Mouse (Mus musculus) naive thymus-derived CD4-positive, alpha-beta T cell, adult 2 months (primary cell): ENCODE measurements at regions not wholly inside any gene's neighbourhood (a gene's known extent, or its start where the extent isn't known, plus 50 kb on each side); places are given as distances from the start of the nearest gene placed in this dataset.
"Not testable (repeated sequence)": the region's sequence is repeated elsewhere in the genome, so short reads cannot be mapped to it uniquely, and the experiment has no call there.

Source experiments
- DNase-seq: peaks from one replicate; pipeline ENCODE4 v3.0.0-alpha.2; 2011; ENCODE audit warnings: low read depth

GRCm38 (mm10) chr3:98968811-98969210 is 75.8 kb upstream of the Hao2 start:
- DNase-seq: no peak

- DNase-seq: peak; percentile 5
Observed at GRCm38 (mm10) chr3:98975777-98976176, 82.7 kb upstream of the Hao2 start.

- DNase-seq: no peak
Observed at GRCm38 (mm10) chr3:98982787-98983186, 89.7 kb upstream of the Hao2 start.

- not testable (repeated sequence) for DNase-seq
Observed at GRCm38 (mm10) chr3:98987266-98987665, 94.2 kb upstream of the Hao2 start.

- no peak for DNase-seq
Observed at GRCm38 (mm10) chr3:98990801-98991200, 97.8 kb upstream of the Hao2 start.

GRCm38 (mm10) chr3:98991276-98991675 is 98.2 kb upstream of the Hao2 start:
- DNase-seq: no peak

GRCm38 (mm10) chr3:98994086-98994485 is 101.0 kb upstream of the Hao2 start:
- DNase-seq: no peak

- DNase-seq: no peak
Observed at GRCm38 (mm10) chr3:99030636-99031035, 110.2 kb upstream of the Wars2 start.

- no peak for DNase-seq
Observed at GRCm38 (mm10) chr3:99046190-99046589, 94.7 kb upstream of the Wars2 start.

- DNase-seq: no peak
Observed at GRCm38 (mm10) chr3:99047156-99047555, 93.7 kb upstream of the Wars2 start.

GRCm38 (mm10) chr3:99049305-99049704 is 91.6 kb upstream of the Wars2 start:
- no peak for DNase-seq

- DNase-seq: no peak
Observed at GRCm38 (mm10) chr3:99052176-99052575, 88.7 kb upstream of the Wars2 start.

- DNase-seq: no peak
Observed at GRCm38 (mm10) chr3:99067168-99067567, 73.7 kb upstream of the Wars2 start.
